Mouse (Mus musculus) adrenal gland, postnatal 25 days (tissue): ENCODE results near the gene Samhd1. TPM values are rescaled to one million over a fixed set of nuclear protein-coding genes. Genes with fewer than 3 reads are reported as not detected.

Source experiments
- DNase-seq: peaks from one replicate; pipeline ENCODE4 v3.0.0; 2021; ENCODE audit warnings: mixed read lengths
- total RNA-seq: library from RNA; stranded (reverse); gene quantifications from 2 replicates; pipeline ENCODE4 v1.2.3, GENCODE M21; 2021

Gene Samhd1
- total RNA-seq, 1 experiment from 2014 or later = 26.1 TPM

GRCm38 (mm10) chr2:157052448-157052847 is 82.6 kb downstream of the Samhd1 start:
- DNase-seq = peak; percentile 18

- no peak for DNase-seq
Measured at GRCm38 (mm10) chr2:157049831-157050243, 85.2 kb downstream of the Samhd1 start.

GRCm38 (mm10) chr2:157048395-157049181 is 86.5 kb downstream of the Samhd1 start:
- DNase-seq = no peak

Other genes starting within 250 kb of the Samhd1 start
- not detected in 2 replicates for gene Sla2, start 248.1 kb downstream of the Samhd1 start, total RNA-seq
- gene Ndrg3, start 143.2 kb downstream of the Samhd1 start, total RNA-seq = 49.6 and 55.3 TPM in 2 replicates
- 5.9 and 7.8 TPM in 2 replicates for gene Dsn1, start 128.1 kb downstream of the Samhd1 start, total RNA-seq
- 45.8 and 49.1 TPM in 2 replicates for gene Soga1, start 56.0 kb downstream of the Samhd1 start, total RNA-seq
- gene Tldc2, start 48.2 kb downstream of the Samhd1 start, total RNA-seq = not detected in 2 replicates
- 8.8 and 9.0 TPM in 2 replicates for gene Rbl1, start 69.3 kb upstream of the Samhd1 start, total RNA-seq
- gene Rpn2, start 143.8 kb upstream of the Samhd1 start, total RNA-seq = 246 and 263 TPM in 2 replicates
- gene Mroh8, start 144.3 kb upstream of the Samhd1 start, total RNA-seq = 0.46 and 0.57 TPM in 2 replicates
- not detected in 2 replicates for gene Ghrh, start 212.2 kb upstream of the Samhd1 start, total RNA-seq
- gene Manbal, start 232.3 kb upstream of the Samhd1 start, total RNA-seq = 32.3 and 34.6 TPM in 2 replicates